Mouse (Mus musculus) C2C12 (cell line): ENCODE measurements around the gene Ttc30a2. TPM values are rescaled to one million over a fixed set of nuclear protein-coding genes. Genes with fewer than 3 reads are reported as not detected.

ENCODE experiments used
- H3K27me3 ChIP-seq: one replicate; pipeline ENCODE4 v1.6.1; 2011; ENCODE audit not compliant: control insufficient read depth, insufficient read depth, insufficient read length
- H3K36me3 ChIP-seq: one replicate; pipeline ENCODE4 v1.6.1; 2011; ENCODE audit not compliant: control insufficient read depth, insufficient read depth
- H3K4me3 ChIP-seq: one replicate; pipeline ENCODE4 v1.5.1; 2011; ENCODE audit warnings: mild to moderate bottlenecking, control low read depth; ENCODE audit not compliant: poor library complexity, insufficient read depth, severe bottlenecking
- H3K79me2 ChIP-seq: one replicate; pipeline ENCODE4 v1.6.1; 2011; ENCODE audit not compliant: control insufficient read depth, insufficient read depth
- H3K79me3 ChIP-seq: one replicate; pipeline ENCODE4 v1.6.1; 2011; ENCODE audit warnings: low read depth, control low read depth
- H3ac ChIP-seq: one replicate; pipeline ENCODE3; 2011; ENCODE audit warnings: low read depth; ENCODE audit not compliant: control insufficient read depth, insufficient read length
- CEBPB ChIP-seq: IDR thresholded peaks from one replicate; pipeline ENCODE4 v1.6.1; 2011; ENCODE audit warnings: low read depth, mild to moderate bottlenecking, control low read depth, moderate library complexity
- CTCF ChIP-seq: IDR thresholded peaks from one replicate; pipeline ENCODE4 v1.5.1; 2011; ENCODE audit not compliant: control insufficient read depth, insufficient read depth, insufficient read length
- FOSL1 ChIP-seq: IDR thresholded peaks from one replicate; pipeline ENCODE4 v1.8.0; 2011; ENCODE audit warnings: mild to moderate bottlenecking, low read length; ENCODE audit not compliant: poor library complexity, insufficient read depth, severe bottlenecking
- MAX ChIP-seq: IDR thresholded peaks from one replicate; pipeline ENCODE4 v1.6.1; 2011; ENCODE audit warnings: mild to moderate bottlenecking, control low read depth
- MYOD1 ChIP-seq: IDR thresholded peaks from one replicate; pipeline ENCODE4 v1.6.1; 2011; ENCODE audit warnings: low read depth; ENCODE audit not compliant: control insufficient read depth, insufficient read length
- MYOG ChIP-seq: IDR thresholded peaks from one replicate; pipeline ENCODE4 v1.6.1; 2011; ENCODE audit not compliant: control insufficient read depth, insufficient read length; ENCODE audit errors: extremely low read depth
- USF1 ChIP-seq: IDR thresholded peaks from one replicate; pipeline ENCODE4 v1.6.1; 2011; ENCODE audit warnings: low read depth, mild to moderate bottlenecking, control low read depth, moderate library complexity
- polyA plus RNA-seq: library from polyadenylated mRNA; unstranded; fragments of >200 nt; fragmentation: generic; extraction: Trizol; gene quantifications from one replicate; pipeline ENCODE4 v1.2.1, GENCODE M21; 2012; ENCODE audit warnings: missing spikeins

The Ttc30a2 gene
- polyA plus RNA-seq, 1 experiment: 0.05 TPM

DNA sequence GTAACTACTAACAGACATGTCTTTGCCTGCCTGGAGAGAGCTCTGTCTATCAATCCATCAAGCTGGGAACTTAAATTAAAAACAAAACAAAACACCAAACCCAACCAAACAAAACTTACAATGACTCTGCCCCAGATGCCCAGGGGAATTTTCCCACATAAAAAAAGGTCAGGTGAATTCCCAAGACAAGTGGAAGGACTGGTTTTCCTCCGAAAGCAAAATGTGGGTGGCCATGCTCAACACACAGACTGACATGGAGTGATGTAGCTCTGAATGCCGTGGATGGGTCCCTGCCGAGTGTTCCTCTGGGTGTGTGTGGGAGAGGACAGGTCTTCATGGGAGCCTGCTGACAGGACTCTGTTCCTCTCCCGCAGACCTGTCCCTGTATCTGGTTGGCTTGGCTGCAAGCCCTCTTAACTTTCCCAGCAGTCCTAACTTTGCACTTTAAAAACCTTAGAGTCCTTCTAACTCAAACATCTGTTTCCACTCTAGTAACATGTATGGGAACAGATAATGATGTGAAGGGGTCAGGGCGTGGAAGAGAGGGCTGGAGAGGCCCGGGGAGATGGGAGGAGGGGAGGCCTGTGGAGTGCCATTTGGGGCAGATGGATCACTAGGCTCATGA lies 13.7 kb upstream of the Ttc30a2 start:
- Histone ChIP-seq H3ac (no peak overlapping the region), H3K79me2 (no peaks in the 10 kb centered on the region), H3K4me3 (no peak overlapping the region), H3K79me3 (no peaks in the 10 kb centered on the region), H3K27me3 (peaks cover 11% of the 10 kb centered on the region), H3K36me3 (no peaks in the 10 kb centered on the region)
- TF ChIP-seq MAX (no peak), MYOD1 (no peak), CTCF (no peak), FOSL1 (no peak), CEBPB (no peak), USF1 (no peak), MYOG (no peak)

- Histone ChIP-seq H3K4me3 (no peak overlapping the region), H3K79me2 (no peaks in the 10 kb centered on the region), H3K36me3 (no peaks in the 10 kb centered on the region), H3K27me3 (peaks cover 11% of the 10 kb centered on the region), H3K79me3 (no peaks in the 10 kb centered on the region), H3ac (no peak overlapping the region)
- no peak for TF ChIP-seq MAX
- TF ChIP-seq MYOG: no peak
- TF ChIP-seq USF1: no peak
- TF ChIP-seq CEBPB: no peak
- peak; percentile 46 for TF ChIP-seq CTCF
- no peak for TF ChIP-seq MYOD1
- TF ChIP-seq FOSL1: no peak
Measured at GRCm38 (mm10) chr2:75990885-75991539, 13.0 kb upstream of the Ttc30a2 start.

- Histone ChIP-seq H3K36me3 (no peaks in the 10 kb centered on the region), H3K27me3 (peaks cover 11% of the 10 kb centered on the region), H3K4me3 (no peak overlapping the region), H3K79me3 (no peaks in the 10 kb centered on the region), H3ac (no peak overlapping the region), H3K79me2 (no peaks in the 10 kb centered on the region)
- TF ChIP-seq CTCF: no peak
- no peak for TF ChIP-seq MAX
- TF ChIP-seq MYOD1: no peak
- TF ChIP-seq CEBPB: no peak
- TF ChIP-seq USF1: no peak
- TF ChIP-seq MYOG: no peak
- no peak for TF ChIP-seq FOSL1
Measured at GRCm38 (mm10) chr2:75989694-75990093, 11.7 kb upstream of the Ttc30a2 start.

GRCm38 (mm10) chr2:75988779-75989363 lies 10.9 kb upstream of the Ttc30a2 start:
- TF ChIP-seq USF1: no peak
- no peak for TF ChIP-seq FOSL1
- TF ChIP-seq MAX: no peak
- TF ChIP-seq CTCF: no peak
- no peak for TF ChIP-seq CEBPB
- no peaks in the 10 kb centered on the region for H3K79me2 ChIP-seq

DNA sequence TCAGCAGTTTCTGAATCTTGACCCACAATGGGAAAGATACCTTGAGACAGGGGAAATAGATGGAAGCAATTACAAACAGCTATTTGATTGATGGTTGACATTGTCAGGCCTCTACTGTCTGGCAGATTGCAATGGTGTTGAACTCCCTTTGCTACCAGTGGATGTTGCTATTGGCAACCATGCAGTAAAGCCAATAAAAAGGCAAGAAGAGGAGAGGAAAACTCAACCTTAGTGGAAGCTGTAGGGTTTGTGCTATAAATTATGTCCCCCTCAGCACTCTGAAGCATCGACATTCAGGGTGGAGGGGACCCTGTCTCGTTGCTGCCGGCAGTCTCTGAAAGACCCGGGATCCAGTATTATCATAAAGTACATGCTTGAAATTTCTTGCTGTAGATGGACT lies 10.4 kb upstream of the Ttc30a2 start:
- TF ChIP-seq CEBPB (no peak), MAX (no peak), MYOD1 (no peak), CTCF (no peak), USF1 (no peak), FOSL1 (no peak), MYOG (no peak)

More at GRCm38 (mm10) chr2:75988779-75989363, 10.9 kb upstream of the Ttc30a2 start:
- Histone ChIP-seq H3K27me3 (peaks cover 11% of the 10 kb centered on the region), H3K79me3 (no peaks in the 10 kb centered on the region), H3ac (no peak overlapping the region), H3K36me3 (no peaks in the 10 kb centered on the region), H3K4me3 (no peak overlapping the region)

More for the DNA sequence above, 10.4 kb upstream of the Ttc30a2 start:
- Histone ChIP-seq H3K79me2 (no peaks in the 10 kb centered on the region), H3K4me3 (no peak overlapping the region), H3K36me3 (no peaks in the 10 kb centered on the region), H3K79me3 (no peaks in the 10 kb centered on the region), H3ac (no peak overlapping the region), H3K27me3 (peaks cover 8% of the 10 kb centered on the region)
